Mouse (Mus musculus): Measurements from ENCODE around the gene Lrrc8c. TPM values are rescaled to one million over a fixed set of nuclear protein-coding genes. Genes with fewer than 3 reads are reported as not detected.
A peak's percentile ranks its signal among the peaks of the same experiment; 100 is the strongest.

Lrrc8c gene
- polyA plus RNA-seq, 1 experiment from 2014 or later, result 15.7 TPM

- no peak overlapping the region for H3K4me3 ChIP-seq (ENCODE audit: low read depth, low read length)
- H3K9ac ChIP-seq (ENCODE audit: low read depth, low read length), result no peak overlapping the region
- H3K27ac ChIP-seq (ENCODE audit: low read depth, low read length), result 0 out of 2 replicates have a peak overlapping the region, but pooled peaks have one; percentile 6
- peak; percentile 83 for ATAC-seq (ENCODE audit: low FRiP score)
- no peak overlapping the region for H3K4me2 ChIP-seq (replicated peaks; ENCODE audit: low read depth, low read length)
- DNase-seq (ENCODE audit: low spot score), result peak; percentile 45
- peaks cover 5% of the 10 kb centered on the region; the same call in 1 of the 2 replicates for H3K36me3 ChIP-seq (ENCODE audit: control insufficient read depth, insufficient read depth, low read length)
- H3K27me3 ChIP-seq (ENCODE audit: control insufficient read depth, insufficient read depth, low read length), result no peaks in the 10 kb centered on the region
- H3K4me1 ChIP-seq (replicated peaks; ENCODE audit: control insufficient read depth, insufficient read depth, low read length), result no peaks in the 10 kb centered on the region
- no peaks in the 10 kb centered on the region for H3K9me3 ChIP-seq (ENCODE audit: control insufficient read depth, low read length)
- WGBS, result 72% methylated on average over 12 of the region's 12 CpGs
These were observed 90.5 kb downstream of the Lrrc8c start for GRCm38 (mm10) chr5:105609683-105610082.

DNA sequence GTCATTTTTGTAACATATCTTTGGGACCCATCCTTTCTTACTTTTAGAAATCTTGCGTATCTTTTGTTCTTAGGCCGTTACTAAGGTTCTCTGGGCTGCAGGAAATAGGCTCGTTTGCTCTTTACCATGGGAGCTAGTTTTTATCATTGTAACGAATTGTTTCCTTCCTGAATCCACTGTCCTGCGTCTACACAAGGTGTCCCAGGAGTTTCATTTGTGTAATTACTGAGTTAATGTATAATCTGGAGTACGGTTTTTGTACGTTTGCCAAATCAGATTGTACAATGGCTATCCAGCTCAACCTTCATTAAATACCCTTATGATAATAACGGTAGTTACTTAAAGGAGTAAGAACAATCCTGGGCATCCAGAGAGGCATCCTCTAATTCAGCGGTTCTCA lies 93.8 kb downstream of the Lrrc8c start:
- H3K4me1 ChIP-seq (replicated peaks; ENCODE audit: control insufficient read depth, insufficient read depth, low read length), result no peaks in the 10 kb centered on the region
- H3K36me3 ChIP-seq (ENCODE audit: control insufficient read depth, insufficient read depth, low read length), result no peaks in the 10 kb centered on the region
- no peak overlapping the region for H3K27ac ChIP-seq (ENCODE audit: low read depth, low read length)
- no peak overlapping the region for H3K4me3 ChIP-seq (ENCODE audit: low read depth, low read length)
- H3K27me3 ChIP-seq (ENCODE audit: control insufficient read depth, insufficient read depth, low read length), result no peaks in the 10 kb centered on the region
- H3K4me2 ChIP-seq (replicated peaks; ENCODE audit: low read depth, low read length), result no peak overlapping the region
- H3K9me3 ChIP-seq (ENCODE audit: control insufficient read depth, low read length), result no peaks in the 10 kb centered on the region
- DNase-seq (ENCODE audit: low spot score) (no peak), ATAC-seq (ENCODE audit: low FRiP score) (no peak)
- whole genome bisulfite sequencing, result 92% methylated on average over 9 of the region's 9 CpGs
- H3K9ac ChIP-seq (ENCODE audit: low read depth, low read length), result no peak overlapping the region

GRCm38 (mm10) chr5:105614000-105614399 lies 94.8 kb downstream of the Lrrc8c start:
- Histone ChIP-seq H3K36me3 (ENCODE audit: control insufficient read depth, insufficient read depth, low read length) (no peaks in the 10 kb centered on the region), H3K4me3 (ENCODE audit: low read depth, low read length) (no peak overlapping the region), H3K27ac (ENCODE audit: low read depth, low read length) (no peak overlapping the region), H3K4me2 (replicated peaks; ENCODE audit: low read depth, low read length) (no peak overlapping the region), H3K9ac (ENCODE audit: low read depth, low read length) (no peak overlapping the region), H3K27me3 (ENCODE audit: control insufficient read depth, insufficient read depth, low read length) (no peaks in the 10 kb centered on the region), H3K4me1 (replicated peaks; ENCODE audit: control insufficient read depth, insufficient read depth, low read length) (no peaks in the 10 kb centered on the region), H3K9me3 (ENCODE audit: control insufficient read depth, low read length) (no peaks in the 10 kb centered on the region)
- DNase-seq (ENCODE audit: low spot score) (no peak), ATAC-seq (ENCODE audit: low FRiP score) (no peak)
- WGBS, result 68% methylated on average over 5 of the region's 5 CpGs

DNA sequence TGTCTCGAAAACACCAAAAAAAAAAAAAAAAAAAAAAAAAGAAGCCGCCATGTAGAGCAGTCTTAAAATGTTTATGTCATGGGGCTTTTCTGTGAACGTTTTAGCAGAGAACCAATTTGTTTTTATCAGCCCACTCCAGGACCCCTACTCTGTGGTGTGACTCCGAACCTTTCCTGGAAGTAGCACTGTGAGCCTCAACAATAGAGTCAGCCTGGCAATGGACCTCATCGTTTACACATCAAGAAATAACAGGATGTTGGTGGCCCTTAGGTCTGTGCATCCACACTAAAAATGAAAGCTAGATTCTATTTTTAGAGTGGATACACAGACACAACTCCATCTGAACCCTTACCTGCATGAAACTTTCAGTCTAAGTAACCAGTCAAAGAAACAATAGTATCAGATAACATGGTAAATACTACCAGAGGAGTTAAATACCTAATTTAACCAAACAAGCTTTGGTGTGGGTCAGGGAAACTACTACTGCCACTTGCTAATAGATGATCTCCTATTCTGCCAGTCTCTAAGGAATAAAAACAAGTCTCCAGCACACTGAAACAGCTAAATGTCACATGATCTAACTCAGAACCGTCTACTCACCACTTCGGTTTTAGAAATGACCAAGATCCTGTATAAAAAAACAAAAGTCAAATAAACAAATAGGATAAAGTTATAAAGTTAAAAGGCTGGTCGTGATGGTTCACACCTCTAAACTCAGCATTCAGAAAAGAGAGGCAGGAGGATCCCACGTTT lies 95.7 kb downstream of the Lrrc8c start:
- no peak overlapping the region for H3K9ac ChIP-seq (ENCODE audit: low read depth, low read length)
- H3K27ac ChIP-seq (ENCODE audit: low read depth, low read length), result no peak overlapping the region
- no peak for DNase-seq (ENCODE audit: low spot score)
- no peaks in the 10 kb centered on the region for H3K4me1 ChIP-seq (replicated peaks; ENCODE audit: control insufficient read depth, insufficient read depth, low read length)
- no peaks in the 10 kb centered on the region for H3K27me3 ChIP-seq (ENCODE audit: control insufficient read depth, insufficient read depth, low read length)
- ATAC-seq (ENCODE audit: low FRiP score), result no peak
- no peaks in the 10 kb centered on the region for H3K9me3 ChIP-seq (ENCODE audit: control insufficient read depth, low read length)
- no peaks in the 10 kb centered on the region for H3K36me3 ChIP-seq (ENCODE audit: control insufficient read depth, insufficient read depth, low read length)
- H3K4me3 ChIP-seq (ENCODE audit: low read depth, low read length), result no peak overlapping the region
- no peak overlapping the region for H3K4me2 ChIP-seq (replicated peaks; ENCODE audit: low read depth, low read length)
- WGBS, result 83% methylated on average over 8 of the region's 9 CpGs

DNA sequence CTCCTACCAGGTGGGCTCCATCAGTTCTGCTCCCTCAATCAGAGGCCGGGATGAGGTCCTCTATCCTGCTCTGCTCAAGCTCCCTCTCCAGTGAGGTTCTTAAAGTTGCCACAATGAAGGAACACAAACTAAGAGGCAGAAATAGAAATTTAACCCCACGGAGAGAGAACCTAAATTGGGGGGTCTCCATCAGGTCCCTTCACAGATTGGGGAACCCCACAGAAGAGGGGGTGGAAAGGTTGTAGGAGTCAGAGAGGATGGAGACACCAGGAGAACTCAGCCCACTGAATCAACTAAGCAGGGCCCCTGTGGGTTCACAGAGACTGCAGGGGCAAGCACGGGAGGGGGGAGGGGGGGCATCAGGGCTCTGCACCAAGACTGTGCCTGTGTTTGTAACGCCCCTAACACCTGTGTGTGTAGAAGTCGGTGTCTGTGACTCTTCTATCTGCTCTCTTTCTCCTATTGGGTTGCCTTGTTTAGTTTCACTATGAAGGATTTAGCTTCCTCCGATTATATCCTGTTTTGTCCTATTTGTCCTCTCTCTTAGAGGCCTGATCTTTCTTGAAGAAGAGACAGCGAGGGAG lies 96.8 kb downstream of the Lrrc8c start:
- Histone ChIP-seq H3K9ac (ENCODE audit: low read depth, low read length) (no peak overlapping the region), H3K36me3 (ENCODE audit: control insufficient read depth, insufficient read depth, low read length) (no peaks in the 10 kb centered on the region), H3K27ac (ENCODE audit: low read depth, low read length) (no peak overlapping the region), H3K4me3 (ENCODE audit: low read depth, low read length) (no peak overlapping the region), H3K27me3 (ENCODE audit: control insufficient read depth, insufficient read depth, low read length) (no peaks in the 10 kb centered on the region), H3K9me3 (ENCODE audit: control insufficient read depth, low read length) (no peaks in the 10 kb centered on the region), H3K4me1 (replicated peaks; ENCODE audit: control insufficient read depth, insufficient read depth, low read length) (no peaks in the 10 kb centered on the region), H3K4me2 (replicated peaks; ENCODE audit: low read depth, low read length) (no peak overlapping the region)
- no peak for DNase-seq (ENCODE audit: low spot score)
- WGBS, result 76% methylated on average over 7 of the region's 7 CpGs
- ATAC-seq (ENCODE audit: low FRiP score), result no peak

- H3K9me3 ChIP-seq (ENCODE audit: control insufficient read depth, low read length), result no peaks in the 10 kb centered on the region
- H3K4me2 ChIP-seq (replicated peaks; ENCODE audit: low read depth, low read length), result no peak overlapping the region
- H3K4me3 ChIP-seq (ENCODE audit: low read depth, low read length), result no peak overlapping the region
- ATAC-seq (ENCODE audit: low FRiP score), result no peak
- no peaks in the 10 kb centered on the region for H3K4me1 ChIP-seq (replicated peaks; ENCODE audit: control insufficient read depth, insufficient read depth, low read length)
- no peaks in the 10 kb centered on the region for H3K27me3 ChIP-seq (ENCODE audit: control insufficient read depth, insufficient read depth, low read length)
- H3K27ac ChIP-seq (ENCODE audit: low read depth, low read length), result no peak overlapping the region
- no peaks in the 10 kb centered on the region for H3K36me3 ChIP-seq (ENCODE audit: control insufficient read depth, insufficient read depth, low read length)
- WGBS, result 84% methylated on average over 5 of the region's 5 CpGs
- DNase-seq (ENCODE audit: low spot score), result no peak
- H3K9ac ChIP-seq (ENCODE audit: low read depth, low read length), result no peak overlapping the region
These were observed 97.3 kb downstream of the Lrrc8c start for GRCm38 (mm10) chr5:105616538-105616937.

- no peaks in the 10 kb centered on the region for H3K27me3 ChIP-seq (ENCODE audit: control insufficient read depth, insufficient read depth, low read length)
- no peak overlapping the region for H3K4me3 ChIP-seq (ENCODE audit: low read depth, low read length)
- H3K4me2 ChIP-seq (replicated peaks; ENCODE audit: low read depth, low read length), result no peak overlapping the region
- no peaks in the 10 kb centered on the region for H3K36me3 ChIP-seq (ENCODE audit: control insufficient read depth, insufficient read depth, low read length)
- ATAC-seq (ENCODE audit: low FRiP score), result no peak
- no peaks in the 10 kb centered on the region for H3K4me1 ChIP-seq (replicated peaks; ENCODE audit: control insufficient read depth, insufficient read depth, low read length)
- H3K9me3 ChIP-seq (ENCODE audit: control insufficient read depth, low read length), result no peaks in the 10 kb centered on the region
- no peak overlapping the region for H3K27ac ChIP-seq (ENCODE audit: low read depth, low read length)
- no peak overlapping the region for H3K9ac ChIP-seq (ENCODE audit: low read depth, low read length)
- no peak for DNase-seq (ENCODE audit: low spot score)
These were observed 99.3 kb downstream of the Lrrc8c start for GRCm38 (mm10) chr5:105618510-105618909.

DNA sequence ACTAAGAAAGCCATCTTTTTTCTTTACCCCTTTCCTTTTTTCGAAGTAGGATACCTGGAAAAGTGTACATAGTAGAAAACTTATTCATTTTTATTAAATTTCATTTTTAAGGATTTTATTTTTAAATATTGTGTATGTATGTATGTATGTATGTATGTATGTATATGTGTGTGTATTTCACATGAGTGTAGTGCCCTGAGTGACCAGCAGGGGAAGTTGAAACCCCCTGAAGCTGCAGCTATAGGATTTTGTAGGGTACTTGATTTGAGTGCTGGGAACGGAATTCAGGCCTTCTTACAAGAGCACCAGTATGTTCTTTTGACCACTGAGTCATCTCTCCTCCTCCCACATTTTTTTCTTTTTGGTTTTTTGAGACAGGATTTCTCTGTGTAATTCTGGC lies 100.5 kb downstream of the Lrrc8c start:
- H3K9me3 ChIP-seq (ENCODE audit: control insufficient read depth, low read length), result no peaks in the 10 kb centered on the region
- whole genome bisulfite sequencing, result 88% methylated on average over 2 of the region's 2 CpGs
- DNase-seq (ENCODE audit: low spot score), result no peak
- H3K36me3 ChIP-seq (ENCODE audit: control insufficient read depth, insufficient read depth, low read length), result no peaks in the 10 kb centered on the region
- no peaks in the 10 kb centered on the region for H3K4me1 ChIP-seq (replicated peaks; ENCODE audit: control insufficient read depth, insufficient read depth, low read length)
- no peak for ATAC-seq (ENCODE audit: low FRiP score)
- no peak overlapping the region for H3K4me3 ChIP-seq (ENCODE audit: low read depth, low read length)
- no peak overlapping the region for H3K4me2 ChIP-seq (replicated peaks; ENCODE audit: low read depth, low read length)
- no peaks in the 10 kb centered on the region for H3K27me3 ChIP-seq (ENCODE audit: control insufficient read depth, insufficient read depth, low read length)
- no peak overlapping the region for H3K27ac ChIP-seq (ENCODE audit: low read depth, low read length)
- H3K9ac ChIP-seq (ENCODE audit: low read depth, low read length), result no peak overlapping the region

DNA sequence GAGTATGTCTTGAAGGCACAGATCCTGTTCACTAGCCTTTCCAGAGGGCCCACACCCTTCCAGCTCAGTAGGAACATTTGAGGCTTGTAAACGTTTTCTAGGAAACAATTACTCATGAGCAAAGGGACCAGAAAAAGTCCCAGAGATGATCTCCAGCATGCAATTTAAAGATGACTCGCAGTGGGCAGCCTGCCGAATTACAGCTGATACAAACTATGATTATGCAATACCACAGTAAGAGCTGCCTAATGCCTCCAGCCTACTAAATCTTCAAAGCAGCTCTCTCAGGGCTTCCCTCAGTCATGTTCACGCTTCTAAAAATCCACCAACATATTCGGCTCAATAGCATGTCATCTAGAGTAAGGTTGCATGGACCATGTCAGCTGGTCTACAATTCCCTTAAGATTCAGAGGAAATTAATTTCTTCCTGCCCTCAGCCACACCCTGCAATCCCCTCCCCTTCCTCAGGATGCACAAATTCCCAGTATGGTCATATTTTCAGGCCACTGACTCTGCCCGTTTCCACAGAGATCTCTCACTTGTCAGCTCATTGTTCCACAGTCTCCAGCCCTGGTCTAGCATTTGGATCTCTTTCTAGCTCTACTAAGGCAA lies 101.4 kb downstream of the Lrrc8c start:
- H3K9ac ChIP-seq (ENCODE audit: low read depth, low read length), result no peak overlapping the region
- no peak overlapping the region for H3K27ac ChIP-seq (ENCODE audit: low read depth, low read length)
- no peaks in the 10 kb centered on the region for H3K27me3 ChIP-seq (ENCODE audit: control insufficient read depth, insufficient read depth, low read length)
- H3K4me3 ChIP-seq (ENCODE audit: low read depth, low read length), result no peak overlapping the region
- H3K9me3 ChIP-seq (ENCODE audit: control insufficient read depth, low read length), result no peaks in the 10 kb centered on the region
- WGBS, result 85% methylated on average over 6 of the region's 6 CpGs
- no peak for ATAC-seq (ENCODE audit: low FRiP score)
- no peaks in the 10 kb centered on the region for H3K36me3 ChIP-seq (ENCODE audit: control insufficient read depth, insufficient read depth, low read length)
- no peak for DNase-seq (ENCODE audit: low spot score)
- H3K4me2 ChIP-seq (replicated peaks; ENCODE audit: low read depth, low read length), result no peak overlapping the region
- no peaks in the 10 kb centered on the region for H3K4me1 ChIP-seq (replicated peaks; ENCODE audit: control insufficient read depth, insufficient read depth, low read length)
